9 mouse cellular contexts compared by ENCODE assay signal in the genomic region with DNA sequence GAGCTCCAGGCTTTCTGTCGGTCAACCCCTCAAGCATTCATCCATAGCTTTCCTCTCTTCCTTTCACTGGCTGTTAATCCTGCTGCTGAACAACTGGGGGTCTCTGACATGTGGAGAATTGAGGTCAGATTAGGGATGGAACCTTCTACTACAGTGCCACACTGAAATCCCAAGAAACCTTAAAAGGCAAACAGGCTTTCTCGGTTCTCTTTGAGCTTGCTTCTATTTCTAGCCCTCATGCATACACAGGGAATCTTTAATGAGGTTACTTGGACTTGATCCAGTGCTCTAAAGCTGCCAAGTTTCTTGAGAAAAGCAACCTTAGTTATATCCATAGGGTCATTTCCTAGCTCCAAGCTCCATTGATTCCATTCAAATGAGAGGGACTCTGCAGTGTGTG.
DNase-seq lines count a peak whose midpoint lies in the region; ATAC-seq lines count a peak whose summit lies in the region.
"Had no signal": no experiment of that assay in that cellular context is flagged by ENCODE, and none has a peak within 500 bp of the region (broad histone marks: within the 10 kb centered on the region; RNA-seq: fewer than 3 reads in every experiment).

No protein-coding gene starts in this region.

- H3K4me3 ChIP-seq in heart, embryonic 13.5 days: no peak overlapping the region
- no peak overlapping the region for H3K4me3 ChIP-seq in hindbrain, embryonic 16.5 days (ENCODE audit: low read length)
- no peak overlapping the region for H3K4me3 ChIP-seq in stomach, embryonic 16.5 days (replicated peaks; ENCODE audit: low read length)

- H3K27ac ChIP-seq in heart, embryonic 13.5 days (replicated peaks): peak overlapping the region; percentile 58
- 0 out of 2 replicates have a peak overlapping the region, but pooled peaks have one; percentile 51 for H3K27ac ChIP-seq in hindbrain, embryonic 16.5 days (ENCODE audit: low read depth, low read length)
- peak overlapping the region; percentile 46; the same call in 1 of the 2 replicates for H3K27ac ChIP-seq in stomach, embryonic 16.5 days (ENCODE audit: low read length)

- intact Hi-C loops in heart, postnatal 36 days (cut with DNase I): loop anchor here (10.0 kb wide), 1 partner anchor 536 kb away; no protein-coding TSS in a partner anchor

- ATAC-seq in heart, embryonic 13.5 days (ENCODE audit: extremely low read depth, insufficient number of reproducible peaks, low FRiP score, low TSS enrichment): no peak
- ATAC-seq in hindbrain, embryonic 16.5 days: peak; percentile 84
- peak; percentile 44; the same call in 1 of the 2 replicates for ATAC-seq in stomach, embryonic 16.5 days (ENCODE audit: insufficient read depth, low FRiP score)
- ATAC-seq in activated CD4-positive, CD25-positive, alpha-beta regulatory T cell, adult 4 months: no peak
- ATAC-seq: liver, postnatal 0 days had no signal

- no peak overlapping the region for H3K9ac ChIP-seq in heart, embryonic 13.5 days
- H3K9ac ChIP-seq in hindbrain, embryonic 16.5 days (ENCODE audit: low read depth, low read length): no peak overlapping the region
- H3K9ac ChIP-seq in stomach, embryonic 16.5 days (ENCODE audit: low read length): no peak overlapping the region
- H3K9ac ChIP-seq: liver, postnatal 0 days had no signal

- no peaks in the 10 kb centered on the region for H3K27me3 ChIP-seq in heart, embryonic 13.5 days (replicated peaks)
- H3K27me3 ChIP-seq in hindbrain, embryonic 16.5 days (replicated peaks; ENCODE audit: control insufficient read depth, insufficient read depth, low read length): no peaks in the 10 kb centered on the region
- no peaks in the 10 kb centered on the region for H3K27me3 ChIP-seq in stomach, embryonic 16.5 days (ENCODE audit: control insufficient read depth, insufficient read depth, low read length)

- 39% methylated on average over 2 of the region's 2 CpGs for WGBS in heart, embryonic 13.5 days
- 34% methylated on average over 2 of the region's 2 CpGs for WGBS in hindbrain, embryonic 16.5 days
- WGBS in stomach, embryonic 16.5 days: 42% methylated on average over 2 of the region's 2 CpGs

- H3K4me2 ChIP-seq in heart, embryonic 13.5 days: no peak overlapping the region
- no peak overlapping the region for H3K4me2 ChIP-seq in hindbrain, embryonic 16.5 days (ENCODE audit: low read length)
- no peak overlapping the region for H3K4me2 ChIP-seq in stomach, embryonic 16.5 days (ENCODE audit: low read depth, low read length)

- H3K36me3 ChIP-seq in heart, embryonic 13.5 days: no peaks in the 10 kb centered on the region
- no peaks in the 10 kb centered on the region for H3K36me3 ChIP-seq in hindbrain, embryonic 16.5 days (ENCODE audit: control insufficient read depth, insufficient read depth, low read length)
- H3K36me3 ChIP-seq in stomach, embryonic 16.5 days (ENCODE audit: control insufficient read depth, insufficient read depth, low read length): no peaks in the 10 kb centered on the region

- no peaks in the 10 kb centered on the region for H3K9me3 ChIP-seq in heart, embryonic 13.5 days
- no peaks in the 10 kb centered on the region for H3K9me3 ChIP-seq in hindbrain, embryonic 16.5 days (ENCODE audit: control insufficient read depth, low read length)
- H3K9me3 ChIP-seq in stomach, embryonic 16.5 days (replicated peaks; ENCODE audit: control insufficient read depth, low read length): no peaks in the 10 kb centered on the region

- no peak for DNase-seq in heart, postnatal 36 days
- DNase-seq in retina, postnatal 1 day: peak; percentile 24
- DNase-seq in retina, embryonic 14.5 days (ENCODE audit: low spot score): no peak
- DNase-seq in thymus, postnatal 14 days: no peak
- DNase-seq: liver, postnatal 0 days had no signal

- H3K4me1 ChIP-seq in heart, embryonic 13.5 days: peaks cover 7% of the 10 kb centered on the region
- peaks cover 5% of the 10 kb centered on the region; the same call in 1 of the 2 replicates for H3K4me1 ChIP-seq in hindbrain, embryonic 16.5 days (ENCODE audit: control insufficient read depth, insufficient read depth, low read depth, low read length)
- no peaks in the 10 kb centered on the region for H3K4me1 ChIP-seq in stomach, embryonic 16.5 days (ENCODE audit: control insufficient read depth, insufficient read depth, low read length)

Comparison
In these comparisons a context has a peak if more than half of its experiments do, and no peak if none do; other contexts are left out.
1. ATAC-seq: peak in hindbrain, embryonic 16.5 days (single experiment) and stomach, embryonic 16.5 days (single experiment); none in heart, embryonic 13.5 days (single experiment) and activated CD4-positive, CD25-positive, alpha-beta regulatory T cell, adult 4 months (single experiment).
2. Peak in every context shown above with its lines, with median percentiles within 50 percentile points of each other: H3K27ac ChIP-seq.